Mouse (Mus musculus) brain, adult 2 months (tissue): Measurements from ENCODE around the gene Olfr204.
"Not testable (repeated sequence)": the region's sequence is repeated elsewhere in the genome, so short reads cannot be mapped to it uniquely, and the experiment has no call there.

Experiments
- DNase-seq: peaks from one replicate; pipeline ENCODE4 v3.0.0; 2011; ENCODE audit warnings: low read depth, low spot score

The Olfr204 gene

GRCm38 (mm10) chr16:59318148-59318547 lies at the start of gene Olfr204:
Gene Olfr204 (minus strand): TSS chr16:59318248.
- no peak for DNase-seq

DNA sequence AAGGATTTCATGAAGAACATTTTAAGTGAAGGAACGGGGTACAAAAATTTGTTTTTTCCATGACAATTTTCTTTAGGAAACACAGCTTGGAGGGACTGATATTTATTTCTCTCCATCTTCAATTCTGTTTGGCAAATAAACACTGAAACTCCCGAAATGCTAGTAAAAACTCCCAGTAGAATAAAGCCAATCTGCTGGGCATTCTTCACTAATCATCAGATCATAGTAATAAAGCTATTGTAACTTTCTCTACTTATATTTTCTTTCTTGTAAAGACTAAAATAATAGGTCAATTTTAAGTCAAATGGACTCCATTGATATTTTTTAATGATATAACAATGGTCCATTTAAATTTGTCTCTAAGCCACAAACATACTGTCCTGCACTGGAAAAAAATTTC lies 45.8 kb upstream of the Olfr204 start, which contains the start of gene Olfr209:
Olfr209 (minus strand) TSS at position 101 of the 400 bp plus-strand sequence.
- no peak for DNase-seq

DNA sequence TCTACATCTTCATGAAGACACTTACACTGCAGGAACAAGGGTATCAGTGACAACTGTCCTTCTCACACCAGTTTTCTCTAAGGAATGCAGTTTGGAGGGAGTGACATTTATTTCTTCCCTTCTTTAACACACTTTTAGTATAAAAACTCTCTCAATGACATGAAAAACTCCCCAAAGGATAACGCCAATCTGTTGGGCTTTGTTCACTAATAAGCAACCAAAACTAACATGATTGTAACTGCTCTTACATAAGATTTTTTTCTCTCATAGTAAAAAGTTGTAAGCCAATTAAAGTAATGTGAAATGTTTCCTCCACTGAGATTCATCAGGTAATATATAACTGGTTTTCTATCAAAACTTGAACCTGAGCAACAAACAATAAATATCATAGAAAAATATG lies 31.1 kb upstream of the Olfr204 start, which contains the start of gene Olfr206:
Olfr206 (minus strand) TSS at position 101 of the 400 bp plus-strand sequence.
- no peak for DNase-seq

DNA sequence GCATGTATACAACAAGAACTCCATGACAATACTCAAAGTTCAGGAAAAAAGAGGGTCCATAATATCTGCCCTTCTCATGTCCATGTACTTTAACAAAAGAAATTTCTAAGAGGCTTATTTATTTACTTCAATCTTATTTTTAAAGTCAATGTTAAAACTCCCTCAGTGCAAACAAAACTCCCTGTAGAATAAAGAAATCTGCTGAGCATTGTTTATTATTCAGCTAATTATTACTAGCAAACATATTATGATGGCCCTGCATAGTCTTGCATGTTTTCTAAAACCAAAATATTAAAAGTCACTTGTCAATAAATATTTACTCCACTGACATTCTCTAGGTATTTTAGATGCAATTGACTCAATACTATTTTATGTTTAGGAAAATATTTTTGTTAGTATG lies 13.0 kb upstream of the Olfr204 start, which contains the start of gene Olfr205:
Olfr205 (minus strand) TSS at position 101 of the 400 bp plus-strand sequence.
- no peak for DNase-seq

GRCm38 (mm10) chr16:59323262-59323661 lies 5.2 kb upstream of the Olfr204 start:
- not testable (repeated sequence) for DNase-seq

- DNase-seq, result no peak
Observed at GRCm38 (mm10) chr16:59298581-59298980, 19.5 kb downstream of the Olfr204 start, which contains the start of gene Olfr203. Gene Olfr203 (plus strand): TSS chr16:59298881.

GRCm38 (mm10) chr16:59287576-59287975 lies 30.5 kb downstream of the Olfr204 start:
- not testable (repeated sequence) for DNase-seq

- no peak for DNase-seq
Observed at GRCm38 (mm10) chr16:59286693-59287092, 31.4 kb downstream of the Olfr204 start, which contains the start of gene Olfr202. Gene Olfr202 (minus strand): TSS chr16:59286793.

- no peak for DNase-seq
Observed at GRCm38 (mm10) chr16:59283476-59283875, 34.6 kb downstream of the Olfr204 start.

GRCm38 (mm10) chr16:59280542-59280941 lies 37.5 kb downstream of the Olfr204 start:
- DNase-seq, result no peak

GRCm38 (mm10) chr16:59272532-59272931 lies 45.5 kb downstream of the Olfr204 start, which contains the start of gene Olfr201:
Gene Olfr201 (minus strand): TSS chr16:59272632.
- DNase-seq, result not testable (repeated sequence)

- not testable (repeated sequence) for DNase-seq
Observed at GRCm38 (mm10) chr16:59269097-59269496, 49.0 kb downstream of the Olfr204 start.
